Mouse (Mus musculus): Measurements from ENCODE around the gene Ints13. TPM values are rescaled to one million over a fixed set of nuclear protein-coding genes. Genes with fewer than 3 reads are reported as not detected.

Ints13 gene
- total and polyA plus RNA-seq, 3 experiments = 31.9 to 51.9 (median 50.5) TPM

DNA sequence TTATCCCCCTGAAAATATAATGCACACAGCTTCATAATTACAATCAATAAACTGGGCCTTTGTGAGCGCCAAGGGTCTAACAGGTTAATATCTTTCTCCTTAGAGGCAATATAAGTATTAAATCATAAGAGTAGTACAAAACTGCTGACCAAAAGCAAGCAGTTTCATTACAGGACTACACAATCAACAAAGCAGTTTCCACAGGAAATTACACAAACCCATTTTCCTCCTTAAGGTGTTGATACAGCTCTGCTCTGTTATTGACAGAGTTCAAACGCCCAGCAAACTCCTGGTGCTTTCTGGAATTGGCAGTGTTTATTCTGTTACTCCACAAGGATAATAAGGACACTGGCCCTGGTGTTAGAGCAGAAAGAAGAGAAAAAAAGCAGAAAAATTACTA, 27.2 kb downstream of the Ints13 start:
- Histone ChIP-seq H3K9me3 (replicated peaks; ENCODE audit: low read length) (no peaks in the 10 kb centered on the region), H3K4me1 (ENCODE audit: control insufficient read depth in 1 of 2, insufficient read depth in 2 of 2) (no peaks in the 10 kb centered on the region), H3K27ac (ENCODE audit: insufficient read depth, low read depth) (no peak overlapping the region), H3K36me3 (replicated peaks in 1 of 2; ENCODE audit: control insufficient read depth in 1 of 2, insufficient read depth in 1 of 2, low read length in 1 of 2) (peaks cover 37 to 81% of the 10 kb centered on the region in 2 experiments), H3K27me3 (replicated peaks) (no peaks in the 10 kb centered on the region), H3K4me3 (replicated peaks in 1 of 3; ENCODE audit: low read depth in 2 of 3, low read length in 2 of 3, poor library complexity in 1 of 3) (no peak overlapping the region), H3K79me2 (replicated peaks; ENCODE audit: control insufficient read depth, extremely low read depth, insufficient read depth, poor library complexity, severe bottlenecking) (no peaks in the 10 kb centered on the region), H3K4me2 (ENCODE audit: insufficient read depth, low read depth, poor library complexity, severe bottlenecking) (no peak overlapping the region), H3K9ac (ENCODE audit: insufficient read depth, low read depth) (no peak overlapping the region)
- no peak for DNase-seq (ENCODE audit: extremely low read depth)
- dilution Hi-C loops (cut with MboI; ENCODE audit: extremely low pct_ligation_motif_present, extremely low pct_unique_long_range_greater_than_20kb, low sequenced_read_pairs) = no loop called here
- TF ChIP-seq CTCF (conservative IDR thresholded peaks at IDR 0.05 in 1 of 2, IDR thresholded peaks at IDR 0.05 in 1 of 2; ENCODE audit: low read depth in 2 of 2, low read length in 2 of 2) = no peak
- TF ChIP-seq MXI1 (IDR thresholded peaks at IDR 0.05; ENCODE audit: low read depth, low read length) = no peak
- TF ChIP-seq KAT2A (IDR thresholded peaks at IDR 0.05; ENCODE audit: insufficient replicate concordance, low read length) = no peak
- TF ChIP-seq JUN (IDR thresholded peaks at IDR 0.05; ENCODE audit: insufficient read depth, low read depth, low read length) = no peak
- no peak for TF ChIP-seq ZNF384 (IDR thresholded peaks at IDR 0.05; ENCODE audit: low read depth, low read length)
- no peak for TF ChIP-seq CHD1 (IDR thresholded peaks at IDR 0.05; ENCODE audit: low read depth, low read length)
- no peak for TF ChIP-seq SIN3A (IDR thresholded peaks at IDR 0.05; ENCODE audit: low read length)
- no peak for TF ChIP-seq TBP (conservative IDR thresholded peaks at IDR 0.05; ENCODE audit: low read depth, low read length)
- TF ChIP-seq MAX (IDR thresholded peaks at IDR 0.05; ENCODE audit: low read length) = no peak
- no peak for TF ChIP-seq USF1 (IDR thresholded peaks at IDR 0.05; ENCODE audit: low read depth, low read length)
- no peak for TF ChIP-seq ETS1 (conservative IDR thresholded peaks at IDR 0.05; ENCODE audit: low read depth, low read length)
- no peak for TF ChIP-seq MAZ (IDR thresholded peaks at IDR 0.05; ENCODE audit: low read depth, low read length)
- no peak for TF ChIP-seq ZMIZ1 (IDR thresholded peaks at IDR 0.05; ENCODE audit: low read depth, low read length)
- TF ChIP-seq SMC3 (IDR thresholded peaks at IDR 0.05; ENCODE audit: low read depth, low read length) = no peak
- TF ChIP-seq UBTF (IDR thresholded peaks at IDR 0.05; ENCODE audit: low read depth, low read length) = no peak
- in situ Hi-C loops (cut with MboI; ENCODE audit: low pct_ligation_motif_present, low pct_unique_long_range_greater_than_20kb, low sequenced_read_pairs) = no loop called here

DNA sequence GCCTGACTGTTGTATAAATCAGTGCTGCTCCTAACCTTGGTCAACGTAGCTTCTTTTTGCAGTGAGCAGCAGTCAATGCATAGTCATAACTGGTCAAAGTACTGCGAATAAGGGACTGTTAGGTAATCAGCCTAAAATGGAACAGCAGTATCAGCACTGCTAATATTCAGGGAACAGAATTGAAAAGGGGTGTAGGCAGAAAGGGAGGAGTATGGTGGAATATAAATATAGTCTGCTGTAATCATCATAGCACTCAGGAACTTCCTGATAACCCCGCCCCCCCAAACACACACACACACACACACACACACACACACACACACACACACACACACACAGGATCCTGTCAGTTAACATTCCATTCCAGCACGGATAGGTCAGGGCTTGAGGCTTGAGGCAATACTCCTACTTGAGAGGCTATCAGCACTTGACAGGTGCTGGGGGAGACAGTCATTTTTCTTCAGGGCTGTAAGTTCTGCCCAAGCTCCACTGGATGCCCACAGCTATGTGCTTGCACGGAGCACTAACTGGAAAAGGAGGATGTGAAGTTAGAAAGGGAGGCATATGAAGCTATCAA, 32.3 kb downstream of the Ints13 start:
- in situ Hi-C loops (cut with MboI; ENCODE audit: low pct_ligation_motif_present, low pct_unique_long_range_greater_than_20kb, low sequenced_read_pairs) = no loop called here

More for the DNA sequence above, 32.3 kb downstream of the Ints13 start:
- Histone ChIP-seq H3K36me3 (replicated peaks in 1 of 2; ENCODE audit: control insufficient read depth in 1 of 2, insufficient read depth in 1 of 2, low read length in 1 of 2) (peaks cover 3 to 34% of the 10 kb centered on the region in 2 experiments), H3K79me2 (replicated peaks; ENCODE audit: control insufficient read depth, extremely low read depth, insufficient read depth, poor library complexity, severe bottlenecking) (no peaks in the 10 kb centered on the region), H3K4me1 (ENCODE audit: control insufficient read depth in 1 of 2, insufficient read depth in 2 of 2) (no peaks in the 10 kb centered on the region), H3K9me3 (replicated peaks; ENCODE audit: low read length) (no peaks in the 10 kb centered on the region), H3K4me2 (ENCODE audit: insufficient read depth, low read depth, poor library complexity, severe bottlenecking) (no peak overlapping the region), H3K4me3 (replicated peaks in 1 of 3; ENCODE audit: low read depth in 2 of 3, low read length in 2 of 3, poor library complexity in 1 of 3) (no peak overlapping the region), H3K27ac (ENCODE audit: insufficient read depth, low read depth) (no peak overlapping the region), H3K9ac (ENCODE audit: insufficient read depth, low read depth) (no peak overlapping the region), H3K27me3 (replicated peaks) (no peaks in the 10 kb centered on the region)
- dilution Hi-C loops (cut with MboI; ENCODE audit: extremely low pct_ligation_motif_present, extremely low pct_unique_long_range_greater_than_20kb, low sequenced_read_pairs) = no loop called here
- DNase-seq (ENCODE audit: extremely low read depth) = no peak
- TF ChIP-seq MEF2A (IDR thresholded peaks at IDR 0.05; ENCODE audit: borderline replicate concordance, low read depth, low read length) = no peak
- TF ChIP-seq POLR2AphosphoS2 (IDR thresholded peaks at IDR 0.05; ENCODE audit: low read depth, low read length) = no peak
- no peak for TF ChIP-seq PAX5 (IDR thresholded peaks at IDR 0.05; ENCODE audit: low read length)
- no peak for TF ChIP-seq USF2 (conservative IDR thresholded peaks at IDR 0.05; ENCODE audit: low read depth, low read length)
- TF ChIP-seq IRF4 (IDR thresholded peaks at IDR 0.05; ENCODE audit: low read depth, low read length) = no peak
- TF ChIP-seq SIN3A (IDR thresholded peaks at IDR 0.05; ENCODE audit: low read length) = no peak
- TF ChIP-seq RCOR1 (conservative IDR thresholded peaks at IDR 0.05; ENCODE audit: low read depth, low read length) = no peak
- TF ChIP-seq MAFK (IDR thresholded peaks at IDR 0.05; ENCODE audit: insufficient replicate concordance, low read length) = no peak
- no peak for TF ChIP-seq JUN (IDR thresholded peaks at IDR 0.05; ENCODE audit: insufficient read depth, low read depth, low read length)
- TF ChIP-seq CHD2 (IDR thresholded peaks at IDR 0.05; ENCODE audit: low read length) = no peak
- no peak for TF ChIP-seq NRF1 (IDR thresholded peaks at IDR 0.05; ENCODE audit: low read depth, low read length)
- TF ChIP-seq HCFC1 (IDR thresholded peaks at IDR 0.05; ENCODE audit: low read depth, low read length) = no peak
- no peak for TF ChIP-seq CHD1 (IDR thresholded peaks at IDR 0.05; ENCODE audit: low read depth, low read length)
- no peak for TF ChIP-seq SMC3 (IDR thresholded peaks at IDR 0.05; ENCODE audit: low read depth, low read length)
- TF ChIP-seq ZMIZ1 (IDR thresholded peaks at IDR 0.05; ENCODE audit: low read depth, low read length) = no peak
- no peak for TF ChIP-seq RAD21 (IDR thresholded peaks at IDR 0.05; ENCODE audit: low read depth, low read length)
- no peak for TF ChIP-seq MXI1 (IDR thresholded peaks at IDR 0.05; ENCODE audit: low read depth, low read length)
- no peak for TF ChIP-seq ETS1 (conservative IDR thresholded peaks at IDR 0.05; ENCODE audit: low read depth, low read length)
- TF ChIP-seq EP300 (IDR thresholded peaks at IDR 0.05; ENCODE audit: low read length) = no peak

Measured in CH12.LX (cell line).